Mouse (Mus musculus): Measurements from ENCODE around the gene Mrpl12. TPM values are rescaled to one million over a fixed set of nuclear protein-coding genes. Genes with fewer than 3 reads are reported as not detected.
A peak's percentile ranks its signal among the peaks of the same experiment; 100 is the strongest.
"Not testable (repeated sequence)": the region's sequence is repeated elsewhere in the genome, so short reads cannot be mapped to it uniquely, and the experiment has no call there.

Gene Mrpl12
- polyA plus RNA-seq, 1 experiment from 2014 or later: 117 TPM

GRCm38 (mm10) chr11:120499894-120500293, 15.5 kb downstream of the Mrpl12 start:
- 85% methylated on average over 6 of the region's 6 CpGs for WGBS
- no peak overlapping the region for H3K27ac ChIP-seq
- no peak overlapping the region for H3K4me2 ChIP-seq (replicated peaks)
- ATAC-seq (ENCODE audit: low FRiP score, low read depth): no peak
- no peaks in the 10 kb centered on the region for H3K9me3 ChIP-seq
- H3K27me3 ChIP-seq (replicated peaks): no peaks in the 10 kb centered on the region
- H3K4me3 ChIP-seq: no peak overlapping the region
- peaks cover 45% of the 10 kb centered on the region for H3K36me3 ChIP-seq
- H3K4me1 ChIP-seq: no peaks in the 10 kb centered on the region
- H3K9ac ChIP-seq: no peak overlapping the region

- Histone ChIP-seq H3K27ac (no peak overlapping the region), H3K36me3 (peaks cover 40% of the 10 kb centered on the region), H3K27me3 (replicated peaks) (no peaks in the 10 kb centered on the region), H3K9me3 (no peaks in the 10 kb centered on the region), H3K4me1 (no peaks in the 10 kb centered on the region), H3K4me2 (replicated peaks) (no peak overlapping the region), H3K9ac (no peak overlapping the region), H3K4me3 (no peak overlapping the region)
- 30% methylated on average over 3 of the region's 3 CpGs for WGBS
- no peak for ATAC-seq (ENCODE audit: low FRiP score, low read depth)
These were observed 15.9 kb downstream of the Mrpl12 start for GRCm38 (mm10) chr11:120500357-120500756.

- 67% methylated on average over 6 of the region's 6 CpGs for WGBS
- Histone ChIP-seq H3K9me3 (no peaks in the 10 kb centered on the region), H3K9ac (no peak overlapping the region), H3K4me3 (no peak overlapping the region), H3K4me2 (replicated peaks) (no peak overlapping the region), H3K36me3 (peaks cover 34% of the 10 kb centered on the region), H3K27ac (no peak overlapping the region), H3K27me3 (replicated peaks) (no peaks in the 10 kb centered on the region), H3K4me1 (no peaks in the 10 kb centered on the region)
- no peak for ATAC-seq (ENCODE audit: low FRiP score, low read depth)
These were observed 16.6 kb downstream of the Mrpl12 start for GRCm38 (mm10) chr11:120501018-120501417.

GRCm38 (mm10) chr11:120501701-120502100, 17.3 kb downstream of the Mrpl12 start:
- Histone ChIP-seq H3K9ac (no peak overlapping the region), H3K4me2 (replicated peaks) (no peak overlapping the region), H3K36me3 (peaks cover 27% of the 10 kb centered on the region), H3K27me3 (replicated peaks) (no peaks in the 10 kb centered on the region), H3K9me3 (no peaks in the 10 kb centered on the region), H3K4me3 (no peak overlapping the region), H3K27ac (no peak overlapping the region), H3K4me1 (no peaks in the 10 kb centered on the region)
- 87% methylated on average over 4 of the region's 4 CpGs for WGBS
- no peak for ATAC-seq (ENCODE audit: low FRiP score, low read depth)

- H3K27me3 ChIP-seq (replicated peaks): no peaks in the 10 kb centered on the region
- no peak overlapping the region for H3K27ac ChIP-seq
- no peaks in the 10 kb centered on the region for H3K36me3 ChIP-seq
- H3K9me3 ChIP-seq: no peaks in the 10 kb centered on the region
- no peak overlapping the region for H3K9ac ChIP-seq
- no peak overlapping the region for H3K4me3 ChIP-seq
- no peak overlapping the region for H3K4me2 ChIP-seq (replicated peaks)
- peaks cover 4% of the 10 kb centered on the region; the same call in 1 of the 2 replicates for H3K4me1 ChIP-seq
- no peak for ATAC-seq (ENCODE audit: low FRiP score, low read depth)
- 88% methylated on average over 3 of the region's 3 CpGs for WGBS
These were observed 21.2 kb downstream of the Mrpl12 start for GRCm38 (mm10) chr11:120505661-120506060.

- Histone ChIP-seq H3K9me3 (no peaks in the 10 kb centered on the region), H3K27me3 (replicated peaks) (no peaks in the 10 kb centered on the region), H3K4me3 (no peak overlapping the region), H3K9ac (no peak overlapping the region), H3K27ac (no peak overlapping the region), H3K4me2 (replicated peaks) (no peak overlapping the region), H3K4me1 (peaks cover 6% of the 10 kb centered on the region; the same call in 1 of the 2 replicates), H3K36me3 (no peaks in the 10 kb centered on the region)
- no peak for ATAC-seq (ENCODE audit: low FRiP score, low read depth)
- 54% methylated on average over 4 of the region's 4 CpGs for WGBS
These were observed 22.5 kb downstream of the Mrpl12 start for GRCm38 (mm10) chr11:120506899-120507298.

- no peak for ATAC-seq (ENCODE audit: low FRiP score, low read depth)
- H3K4me2 ChIP-seq (replicated peaks): no peak overlapping the region
- 67% methylated on average over 13 of the region's 13 CpGs for WGBS
These were observed 23.3 kb downstream of the Mrpl12 start for GRCm38 (mm10) chr11:120507611-120508289.

GRCm38 (mm10) chr11:120508290-120508870, 24.0 kb downstream of the Mrpl12 start:
- Histone ChIP-seq H3K36me3 (no peaks in the 10 kb centered on the region), H3K4me1 (peaks cover 9% of the 10 kb centered on the region), H3K4me2 (replicated peaks) (no peak overlapping the region), H3K9me3 (no peaks in the 10 kb centered on the region), H3K27me3 (replicated peaks) (no peaks in the 10 kb centered on the region), H3K4me3 (no peak overlapping the region), H3K9ac (no peak overlapping the region), H3K27ac (no peak overlapping the region)
- ATAC-seq (ENCODE audit: low FRiP score, low read depth): no peak
- WGBS: 89% methylated on average over 9 of the region's 9 CpGs

More at GRCm38 (mm10) chr11:120507611-120508289, 23.3 kb downstream of the Mrpl12 start:
- Histone ChIP-seq H3K36me3 (no peaks in the 10 kb centered on the region), H3K27me3 (replicated peaks) (no peaks in the 10 kb centered on the region), H3K9me3 (no peaks in the 10 kb centered on the region), H3K27ac (no peak overlapping the region), H3K9ac (no peak overlapping the region), H3K4me1 (peaks cover 6% of the 10 kb centered on the region; the same call in 1 of the 2 replicates), H3K4me3 (no peak overlapping the region)

- Histone ChIP-seq H3K4me2 (replicated peaks) (no peak overlapping the region), H3K4me3 (no peak overlapping the region), H3K27ac (no peak overlapping the region), H3K27me3 (replicated peaks) (no peaks in the 10 kb centered on the region), H3K4me1 (peaks cover 9% of the 10 kb centered on the region), H3K9me3 (no peaks in the 10 kb centered on the region), H3K9ac (no peak overlapping the region), H3K36me3 (no peaks in the 10 kb centered on the region)
- no peak for ATAC-seq (ENCODE audit: low FRiP score, low read depth)
- 56% methylated on average over 4 of the region's 4 CpGs for WGBS
These were observed 25.5 kb downstream of the Mrpl12 start for GRCm38 (mm10) chr11:120509940-120510339.

- Histone ChIP-seq H3K9me3 (no peaks in the 10 kb centered on the region), H3K27ac (no peak overlapping the region), H3K36me3 (no peaks in the 10 kb centered on the region), H3K4me3 (0 out of 2 replicates have a peak overlapping the region, but pooled peaks have one; percentile 9), H3K4me1 (peaks cover 9% of the 10 kb centered on the region), H3K9ac (0 out of 2 replicates have a peak overlapping the region, but pooled peaks have one; percentile 8), H3K4me2 (replicated peaks) (peak overlapping the region; percentile 49), H3K27me3 (replicated peaks) (no peaks in the 10 kb centered on the region)
- WGBS: 14% methylated on average over 16 of the region's 16 CpGs
- no peak for ATAC-seq (ENCODE audit: low FRiP score, low read depth)
These were observed 26.1 kb downstream of the Mrpl12 start for GRCm38 (mm10) chr11:120510375-120511030.

- H3K9me3 ChIP-seq: no peaks in the 10 kb centered on the region
- ATAC-seq (ENCODE audit: low FRiP score, low read depth): no peak
- H3K36me3 ChIP-seq: no peaks in the 10 kb centered on the region
- no peak overlapping the region for H3K4me3 ChIP-seq
- 25% methylated on average over 6 of the region's 6 CpGs for WGBS
- H3K27ac ChIP-seq: no peak overlapping the region
- H3K27me3 ChIP-seq (replicated peaks): no peaks in the 10 kb centered on the region
- peaks cover 9% of the 10 kb centered on the region for H3K4me1 ChIP-seq
- H3K9ac ChIP-seq: no peak overlapping the region
- H3K4me2 ChIP-seq (replicated peaks): no peak overlapping the region
These were observed 28.5 kb downstream of the Mrpl12 start for GRCm38 (mm10) chr11:120512790-120513453.

GRCm38 (mm10) chr11:120514262-120514661, 29.8 kb downstream of the Mrpl12 start:
- H3K9ac ChIP-seq; H3K9me3 ChIP-seq; H3K27me3 ChIP-seq (replicated peaks); ATAC-seq (ENCODE audit: low FRiP score, low read depth); H3K4me1 ChIP-seq; H3K36me3 ChIP-seq; H3K4me3 ChIP-seq; H3K4me2 ChIP-seq (replicated peaks); H3K27ac ChIP-seq: not testable (repeated sequence)
- 93% methylated on average over 2 of the region's 2 CpGs for WGBS
